Comparison of ENCODE assay signal across 22 mouse cellular contexts in genomic region chr3:75930659-75931225, GRCm38 (mm10). TPM values are rescaled to one million over a fixed set of nuclear protein-coding genes. Genes with fewer than 3 reads are reported as not detected.
DNase-seq lines count a peak whose midpoint lies in the region; ATAC-seq and TF ChIP-seq lines count a peak whose summit lies in the region.
"Had no signal": no experiment of that assay in that cellular context is flagged by ENCODE, and none has a peak within 500 bp of the region (broad histone marks: within the 10 kb centered on the region; RNA-seq: fewer than 3 reads in every experiment).

No protein-coding gene starts in this region.

- H3K4me1 ChIP-seq in kidney, embryonic 14.5 days (ENCODE audit: control insufficient read depth, insufficient read depth, low read length), result no peaks in the 10 kb centered on the region
- H3K4me1 ChIP-seq in liver, adult 2 months (ENCODE audit: control insufficient read depth, insufficient read depth, low read length), result no peaks in the 10 kb centered on the region
- H3K4me1 ChIP-seq: embryonic facial prominence, embryonic 12.5 days; embryonic facial prominence, embryonic 15.5 days; hindbrain, embryonic 12.5 days; hindbrain, embryonic 15.5 days had no signal

- no peak for DNase-seq in kidney, adult 18-20 months
- DNase-seq in liver, adult 2 months (ENCODE audit: extremely low read depth, low read depth, low spot score), result peak; percentile 41
- DNase-seq in liver, result no peak
- peak; percentile 4 for DNase-seq in CD4-positive helper T cell, adult 2 months (ENCODE audit: low read depth, low spot score)
- DNase-seq in left cerebral cortex, postnatal 4 days, result no peak
- DNase-seq in ovary, adult 18-20 months (ENCODE audit: low spot score), result no peak
- DNase-seq: adrenal gland, adult 2 months; adrenal gland, postnatal 14 days; cerebellum, adult 11 months; cerebellum, adult 2 months; cerebellum, adult 9-11 months; cerebellum, postnatal 25 days; forebrain, postnatal 0 days; gastrocnemius, adult 2 months; gastrocnemius, postnatal 25 days had no signal

- no peak overlapping the region for H3K27ac ChIP-seq in kidney, embryonic 14.5 days (ENCODE audit: low read depth, low read length)
- no peak overlapping the region for H3K27ac ChIP-seq in liver, adult 2 months (replicated peaks; ENCODE audit: insufficient read depth, low read depth, low read length)
- H3K27ac ChIP-seq: embryonic facial prominence, embryonic 12.5 days; embryonic facial prominence, embryonic 15.5 days; gastrocnemius, adult 2 months; hindbrain, embryonic 12.5 days; hindbrain, embryonic 15.5 days had no signal

- TF ChIP-seq CTCF in liver, adult 2 months (IDR thresholded peaks at IDR 0.05; ENCODE audit: low read depth, low read length), result no peak

- 0 out of 2 replicates have a peak, but pooled peaks have one; percentile 24 for ATAC-seq in kidney, embryonic 14.5 days (ENCODE audit: low FRiP score, low TSS enrichment)
- ATAC-seq: forebrain, embryonic 14.5 days; forebrain, postnatal 0 days had no signal

- H3K27me3 ChIP-seq in kidney, embryonic 14.5 days (ENCODE audit: control insufficient read depth, insufficient read depth, low read length), result no peaks in the 10 kb centered on the region
- no peaks in the 10 kb centered on the region for H3K27me3 ChIP-seq in liver, adult 2 months (ENCODE audit: control insufficient read depth, insufficient read depth, low read length)
- H3K27me3 ChIP-seq: embryonic facial prominence, embryonic 12.5 days; embryonic facial prominence, embryonic 15.5 days; hindbrain, embryonic 12.5 days; hindbrain, embryonic 15.5 days had no signal

- peaks cover 15% of the 10 kb centered on the region; the same call in 1 of the 2 replicates for H3K79me2 ChIP-seq in liver, adult 2 months (ENCODE audit: control insufficient read depth, insufficient read depth, low read length)

- intact Hi-C loops in left cerebral cortex, postnatal 4 days (cut with DNase I), result no loop called here

- 79% methylated on average over 2 of the region's 2 CpGs for WGBS in kidney, embryonic 14.5 days
- 45% methylated on average over 2 of the region's 2 CpGs for WGBS in liver, adult 2 months

- TF ChIP-seq POLR2A in liver, adult 2 months (IDR thresholded peaks at IDR 0.05; ENCODE audit: extremely low read depth, insufficient read depth, low read length), result no peak

- no peaks in the 10 kb centered on the region for H3K36me3 ChIP-seq in kidney, embryonic 14.5 days (ENCODE audit: control insufficient read depth, insufficient read depth, low read length)
- H3K36me3 ChIP-seq in liver, adult 2 months (ENCODE audit: control insufficient read depth, insufficient read depth, low read length), result peaks cover 1% of the 10 kb centered on the region; the same call in 1 of the 2 replicates
- H3K36me3 ChIP-seq: embryonic facial prominence, embryonic 15.5 days; hindbrain, embryonic 12.5 days; hindbrain, embryonic 15.5 days had no signal

- H3K4me3 ChIP-seq in kidney, embryonic 14.5 days (ENCODE audit: low read length), result no peak overlapping the region
- no peak overlapping the region for H3K4me3 ChIP-seq in liver, adult 2 months (ENCODE audit: insufficient read depth, low read depth, low read length)
- H3K4me3 ChIP-seq: embryonic facial prominence, embryonic 12.5 days; embryonic facial prominence, embryonic 15.5 days; gastrocnemius, adult 2 months; hindbrain, embryonic 12.5 days; hindbrain, embryonic 15.5 days had no signal

- H3K4me2 ChIP-seq in kidney, embryonic 14.5 days (replicated peaks; ENCODE audit: low read depth, low read length), result no peak overlapping the region
- H3K4me2 ChIP-seq: embryonic facial prominence, embryonic 12.5 days; embryonic facial prominence, embryonic 15.5 days; heart, embryonic 11.5 days; hindbrain, embryonic 12.5 days; hindbrain, embryonic 15.5 days had no signal

- peaks cover 6% of the 10 kb centered on the region; the same call in 1 of the 2 replicates for H3K9me3 ChIP-seq in kidney, embryonic 14.5 days (ENCODE audit: control insufficient read depth, low read length)
- H3K9me3 ChIP-seq: embryonic facial prominence, embryonic 15.5 days; hindbrain, embryonic 15.5 days had no signal

- H3K9ac ChIP-seq in kidney, embryonic 14.5 days (ENCODE audit: low read depth, low read length), result no peak overlapping the region
- no peak overlapping the region for H3K9ac ChIP-seq in liver, adult 2 months (ENCODE audit: low read depth, low read length)
- H3K9ac ChIP-seq: embryonic facial prominence, embryonic 12.5 days; embryonic facial prominence, embryonic 15.5 days; forebrain, postnatal 0 days; hindbrain, embryonic 12.5 days; hindbrain, embryonic 15.5 days had no signal

RNA-seq across cellular contexts. Expression of gene Golim4, which starts 26.0 kb away (rescaled TPM):
- 44.3 and 51.7 TPM in 2 replicates for polyA plus RNA-seq in kidney, embryonic 14.5 days (2014; fragmentation: Nextera tagmentation; extraction: Ambion mirVana)
- total RNA-seq in liver, adult 2 months (2014; rRNA removed), result 53.7 and 59.5 TPM in 2 replicates
- 26.3 and 28.9 TPM in 2 replicates for polyA plus RNA-seq in liver, adult 2 months (2012; rRNA removed)
- total RNA-seq in left cerebral cortex, postnatal 4 days (2021), result 10 to 100 TPM; 20.6 to 21.9 TPM

Comparison
In these comparisons a context has a peak if more than half of its experiments do, and no peak if none do; other contexts are left out.
1. DNase-seq: peak in liver, adult 2 months (single experiment) and CD4-positive helper T cell, adult 2 months (single experiment); none in kidney, adult 18-20 months (single experiment), liver (single experiment), left cerebral cortex, postnatal 4 days (single experiment) and ovary, adult 18-20 months (single experiment).